Mouse (Mus musculus) heart, embryonic 14.5 days (tissue): Measurements from ENCODE around the gene Map1b. TPM values are rescaled to one million over a fixed set of nuclear protein-coding genes. Genes with fewer than 3 reads are reported as not detected.
A peak's percentile ranks its signal among the peaks of the same experiment; 100 is the strongest.

ENCODE experiments used
- ATAC-seq: fragments of 200-750 bp; cut with Nextera tagmentation; 2 replicates; pipeline ENCODE4 v1.8.0; 2017; ENCODE audit warnings: low read depth, moderate TSS enrichment; ENCODE audit not compliant: insufficient number of reproducible peaks, insufficient read depth, low FRiP score
- H3K27ac ChIP-seq, 2 experiments: fragments of 200-500 bp in 1 of 2; fragments of 300-500 bp in 1 of 2; sonication (generic) in 1 of 2; replicated peaks in 1 of 2; 2 replicates each; pipeline ENCODE4 v1.5.1; 2012 to 2014; ENCODE audit warnings: low read depth in 2 of 2, low read length in 2 of 2, control low read depth in 1 of 2, mild to moderate bottlenecking in 1 of 2, mixed read lengths in 1 of 2; ENCODE audit not compliant: control insufficient read depth in 1 of 2, insufficient read depth in 1 of 2
- H3K27me3 ChIP-seq: fragments of 300-500 bp; sonication (generic); 2 replicates; pipeline ENCODE4 v1.6.1; 2014; ENCODE audit warnings: mild to moderate bottlenecking, low read length, control low read depth; ENCODE audit not compliant: control insufficient read depth, insufficient read depth
- H3K36me3 ChIP-seq: fragments of 300-500 bp; sonication (generic); 2 replicates; pipeline ENCODE4 v1.6.1; 2014; ENCODE audit warnings: mild to moderate bottlenecking, control low read depth, low read length, mixed read lengths; ENCODE audit not compliant: control insufficient read depth, insufficient read depth
- H3K4me1 ChIP-seq, 2 experiments: fragments of 200-500 bp in 1 of 2; fragments of 300-500 bp in 1 of 2; sonication (generic) in 1 of 2; 2 replicates each; pipeline ENCODE4 v1.6.1; 2012 to 2014; ENCODE audit warnings: low read length in 2 of 2, control low read depth in 1 of 2, mixed read lengths in 1 of 2; ENCODE audit not compliant: control insufficient read depth in 2 of 2, insufficient read depth in 2 of 2
- H3K4me2 ChIP-seq: fragments of 300-500 bp; sonication (generic); 2 replicates; pipeline ENCODE4 v1.6.1; 2014; ENCODE audit warnings: mild to moderate bottlenecking, low read length
- H3K4me3 ChIP-seq, 2 experiments: fragments of 200-500 bp in 1 of 2; fragments of 300-500 bp in 1 of 2; sonication (generic) in 1 of 2; 2 replicates each; pipeline ENCODE4 v1.5.1; 2012 to 2014; ENCODE audit warnings: low read length in 2 of 2, mild to moderate bottlenecking in 2 of 2, control low read depth in 1 of 2, low read depth in 1 of 2, moderate library complexity in 1 of 2; ENCODE audit not compliant: control insufficient read depth in 1 of 2, insufficient read depth in 1 of 2
- H3K9ac ChIP-seq: fragments of 300-500 bp; sonication (generic); 2 replicates; pipeline ENCODE4 v1.6.1; 2014; ENCODE audit warnings: mild to moderate bottlenecking, low read length
- H3K9me3 ChIP-seq: fragments of 300-500 bp; sonication (generic); 2 replicates; pipeline ENCODE4 v1.6.1; 2016; ENCODE audit warnings: low read length, control low read depth; ENCODE audit not compliant: control insufficient read depth
- WGBS: fragments of 180-500 bp; shearing (Covaris S2); extraction: QIAGEN DNeasy Blood & Tissue Kit; methylation state at CpG from one replicate; pipeline ENCODE4 v1.1.7; 2014; 5-methylcytosine and 5-hydroxymethylcytosine counted together
- polyA plus RNA-seq: library from polyadenylated mRNA; unstranded; fragments of >200 nt; fragmentation: Nextera tagmentation; extraction: Ambion mirVana; gene quantifications from 2 replicates; pipeline ENCODE4 v1.2.1, GENCODE M21; 2014

Gene Map1b
- polyA plus RNA-seq, 1 experiment from 2014 or later: 135 TPM

DNA sequence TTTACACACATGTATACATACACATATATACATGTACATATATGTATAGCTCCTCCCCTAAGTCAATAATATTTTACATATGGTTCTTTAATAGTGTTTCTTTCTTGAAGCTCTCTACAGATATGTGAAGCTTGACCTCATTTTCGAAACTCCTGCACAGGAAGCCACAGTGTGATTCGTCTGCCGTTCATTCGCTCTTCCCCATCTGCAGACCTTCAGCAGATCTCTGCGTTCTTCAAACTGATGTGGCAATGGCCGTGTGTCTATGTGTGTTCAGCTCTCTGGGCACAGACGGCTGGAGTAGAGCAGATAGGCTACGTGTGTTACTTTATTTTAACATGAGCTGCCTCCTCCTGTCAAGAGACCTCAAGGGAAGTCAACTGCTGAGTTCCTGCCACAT lies 9.2 kb upstream of the Map1b start:
- no peak overlapping the region for H3K27ac ChIP-seq
- H3K36me3 ChIP-seq: no peaks in the 10 kb centered on the region
- H3K27me3 ChIP-seq: no peaks in the 10 kb centered on the region
- H3K9me3 ChIP-seq: no peaks in the 10 kb centered on the region
- ATAC-seq: no peak
- H3K9ac ChIP-seq: no peak overlapping the region
- H3K4me3 ChIP-seq: no peak overlapping the region
- no peaks in the 10 kb centered on the region for H3K4me1 ChIP-seq
- 69% methylated on average over 8 of the region's 8 CpGs for WGBS
- H3K4me2 ChIP-seq: no peak overlapping the region

DNA sequence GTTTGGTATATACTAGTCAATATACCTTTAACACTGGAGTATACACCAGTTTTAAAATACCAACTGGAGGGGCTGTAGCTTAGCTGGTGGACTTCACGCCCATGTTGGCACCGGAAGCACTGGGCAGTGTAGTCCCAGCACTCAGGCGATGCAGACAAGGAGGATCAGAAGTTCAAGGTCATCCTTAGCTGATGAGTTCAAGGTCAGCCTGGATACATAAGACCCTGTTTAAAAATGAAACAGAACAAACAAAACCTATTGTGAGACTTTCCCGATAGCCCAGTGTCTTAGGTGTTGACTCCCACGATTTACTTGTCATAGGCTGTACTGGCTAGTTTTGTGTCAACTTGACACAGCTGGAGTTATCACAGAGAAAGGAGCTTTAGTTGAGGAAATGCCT lies 1.5 kb upstream of the Map1b start:
- Histone ChIP-seq H3K9ac (no peak overlapping the region), H3K36me3 (no peaks in the 10 kb centered on the region), H3K9me3 (no peaks in the 10 kb centered on the region), H3K27ac (no peak overlapping the region), H3K4me3 (no peak overlapping the region), H3K27me3 (no peaks in the 10 kb centered on the region), H3K4me2 (no peak overlapping the region), H3K4me1 (peaks cover 12 to 13% of the 10 kb centered on the region in 2 experiments)
- no peak for ATAC-seq
- 91% methylated on average over 5 of the region's 5 CpGs for WGBS

DNA sequence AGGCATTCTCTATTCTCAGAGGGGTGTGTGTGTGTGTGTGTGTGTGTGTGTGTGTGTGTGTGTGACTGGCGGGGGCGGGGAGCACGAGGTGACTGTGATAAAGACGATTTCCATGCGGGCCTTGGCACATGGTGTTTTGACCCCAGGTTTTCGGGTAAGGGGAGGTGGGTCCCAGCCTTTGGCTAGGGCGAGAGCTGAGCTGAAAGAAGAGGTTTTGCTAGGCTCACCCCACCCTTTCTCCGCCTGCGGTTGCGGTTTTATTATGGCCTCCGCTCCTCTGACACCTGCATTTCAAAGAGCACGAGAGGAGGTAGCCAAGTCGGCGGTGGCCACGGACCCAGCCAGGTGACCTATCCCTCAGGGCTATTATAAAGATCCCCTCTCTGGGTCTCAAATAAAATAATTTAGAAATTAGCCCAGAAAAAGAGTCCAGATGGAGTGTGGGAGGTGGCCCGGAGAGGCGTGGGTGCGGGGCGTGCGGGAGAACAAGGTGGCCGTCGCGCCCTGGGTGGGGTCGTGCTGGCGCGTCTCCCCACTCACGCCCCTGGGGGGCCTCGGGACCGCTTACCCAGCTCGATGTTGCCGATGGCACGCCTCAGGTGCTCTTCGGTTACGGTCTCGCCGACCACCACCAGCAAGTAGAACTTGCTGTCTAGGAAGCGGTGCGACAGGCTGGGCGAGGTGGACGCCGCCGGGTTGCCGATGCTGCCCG lies 448 bp downstream of the Map1b start:
- WGBS: under 1% methylated on average over 44 of the region's 44 CpGs
- H3K4me2 ChIP-seq: peak overlapping the region; percentile 86
- H3K27me3 ChIP-seq: no peaks in the 10 kb centered on the region
- H3K27ac ChIP-seq: peak overlapping the region; percentile 65 to 85
- no peaks in the 10 kb centered on the region for H3K9me3 ChIP-seq
- 0 out of 2 replicates have a peak, but pooled peaks cover 3% of the 10 kb centered on the region for H3K36me3 ChIP-seq
- peaks cover 12 to 16% of the 10 kb centered on the region in 2 experiments for H3K4me1 ChIP-seq
- H3K9ac ChIP-seq: peak overlapping the region; percentile 84
- H3K4me3 ChIP-seq: peak overlapping the region; percentile 82 to 84
- no peak for ATAC-seq

DNA sequence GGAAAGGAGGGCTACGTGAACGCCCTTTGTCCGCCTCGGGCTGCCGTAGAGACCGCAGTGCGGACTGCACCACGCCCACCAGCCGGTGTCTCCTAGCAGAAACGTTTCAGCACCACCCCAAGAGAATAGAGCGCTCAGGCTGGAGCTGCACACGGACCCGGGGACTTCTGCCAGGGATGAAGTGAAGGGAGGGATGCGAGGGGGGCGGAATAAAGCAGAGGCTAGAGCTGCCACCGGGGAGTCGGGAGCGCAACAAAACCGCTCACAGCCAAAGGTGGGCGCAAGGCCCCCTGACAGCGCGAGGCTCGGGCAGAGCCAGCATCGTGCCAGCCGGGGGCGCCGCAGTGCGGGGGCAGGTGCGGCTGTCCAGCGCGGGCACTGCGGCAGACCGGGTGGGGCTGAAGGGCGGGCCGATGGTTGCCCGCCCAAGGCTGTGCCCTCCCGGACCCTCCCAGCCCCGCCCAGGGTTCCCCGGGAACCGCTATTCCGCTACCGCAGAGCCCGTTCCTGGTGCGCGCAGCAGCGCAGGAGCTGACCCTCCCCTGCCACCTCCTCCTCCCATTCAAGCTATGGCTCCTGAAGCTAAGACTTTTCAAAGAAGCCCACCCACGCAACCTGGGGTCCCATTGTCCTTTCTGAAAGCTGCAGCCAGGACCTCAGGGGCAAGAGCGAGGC lies 1.3 kb downstream of the Map1b start:
- 0 out of 2 replicates have a peak, but pooled peaks cover 4% of the 10 kb centered on the region for H3K36me3 ChIP-seq
- H3K4me3 ChIP-seq: peak overlapping the region; percentile 82 to 84
- peak; percentile 80 for ATAC-seq
- peak overlapping the region; percentile 80 to 85 for H3K27ac ChIP-seq
- peak overlapping the region; percentile 86 for H3K4me2 ChIP-seq
- H3K4me1 ChIP-seq: peaks cover 12 to 19% of the 10 kb centered on the region in 2 experiments
- H3K27me3 ChIP-seq: no peaks in the 10 kb centered on the region
- H3K9ac ChIP-seq: peak overlapping the region; percentile 84
- no peaks in the 10 kb centered on the region for H3K9me3 ChIP-seq
- under 1% methylated on average over 47 of the region's 48 CpGs for WGBS

DNA sequence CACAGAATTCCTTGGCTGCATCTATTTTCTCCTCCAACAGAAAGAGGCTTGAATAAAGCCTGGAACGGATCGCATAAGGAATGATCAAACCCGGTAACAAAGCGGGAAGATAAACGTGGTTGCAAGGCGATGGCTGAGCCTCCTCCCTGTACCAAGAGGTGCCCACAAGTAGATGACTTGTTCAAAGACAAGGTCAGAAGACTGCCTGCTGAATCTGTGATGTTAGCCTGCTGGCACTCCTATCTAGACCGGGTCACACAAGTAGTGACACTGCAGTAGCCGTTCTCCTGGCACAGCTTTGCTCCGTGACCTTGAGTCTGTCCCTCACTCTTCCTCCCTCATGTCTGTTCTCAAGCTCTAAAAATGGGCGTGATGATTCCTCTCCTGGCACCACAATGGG lies 2.4 kb downstream of the Map1b start:
- peak overlapping the region; percentile 84 for H3K9ac ChIP-seq
- no peak for ATAC-seq
- WGBS: 6% methylated on average over 10 of the region's 10 CpGs

GRCm38 (mm10) chr13:99513138-99513537 lies 3.2 kb downstream of the Map1b start:
- no peak for ATAC-seq
- WGBS: 9% methylated on average over 7 of the region's 7 CpGs
- Histone ChIP-seq H3K4me2 (peak overlapping the region; percentile 86), H3K4me1 (peaks cover 20 to 29% of the 10 kb centered on the region in 2 experiments), H3K36me3 (peaks cover 8% of the 10 kb centered on the region; the same call in 1 of the 2 replicates), H3K27ac (0 out of 4 replicates have a peak overlapping the region, but pooled peaks of 1 of the 2 experiments have one; percentile 15), H3K4me3 (0 out of 4 replicates have a peak overlapping the region, but pooled peaks of 1 of the 2 experiments have one; percentile 1), H3K27me3 (no peaks in the 10 kb centered on the region), H3K9ac (peak overlapping the region; percentile 84), H3K9me3 (no peaks in the 10 kb centered on the region)

More for the DNA sequence above, 2.4 kb downstream of the Map1b start:
- Histone ChIP-seq H3K4me2 (peak overlapping the region; percentile 86), H3K9me3 (no peaks in the 10 kb centered on the region), H3K4me1 (peaks cover 13 to 22% of the 10 kb centered on the region in 2 experiments), H3K4me3 (peak overlapping the region; percentile 30 to 82), H3K27ac (peak overlapping the region; percentile 84 to 85), H3K27me3 (no peaks in the 10 kb centered on the region), H3K36me3 (0 out of 2 replicates have a peak, but pooled peaks cover 4% of the 10 kb centered on the region)

DNA sequence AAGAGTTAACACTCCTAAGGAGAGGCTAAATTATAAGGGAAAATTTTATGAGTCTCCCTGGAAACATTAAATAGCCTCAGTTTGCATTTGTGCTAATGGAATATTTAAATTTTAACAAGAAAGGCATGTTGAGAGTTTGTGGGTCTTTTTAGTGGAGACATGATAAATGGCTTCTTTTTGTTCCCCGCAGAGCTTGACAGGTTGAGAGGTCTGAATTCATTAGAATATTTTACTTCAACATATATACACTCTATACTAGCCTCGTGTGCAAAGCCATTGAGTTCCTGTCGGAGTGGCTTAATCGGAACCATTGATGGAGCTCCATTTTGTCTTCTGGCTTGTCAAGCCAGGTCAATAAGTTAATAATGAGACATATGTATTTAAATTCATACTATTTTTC lies 6.4 kb downstream of the Map1b start:
- Histone ChIP-seq H3K4me2 (no peak overlapping the region), H3K4me3 (no peak overlapping the region), H3K9ac (no peak overlapping the region), H3K27ac (no peak overlapping the region), H3K27me3 (no peaks in the 10 kb centered on the region), H3K4me1 (peaks cover 20 to 29% of the 10 kb centered on the region in 2 experiments), H3K9me3 (no peaks in the 10 kb centered on the region), H3K36me3 (peaks cover 40% of the 10 kb centered on the region)
- no peak for ATAC-seq
- WGBS: 92% methylated on average over 4 of the region's 4 CpGs
